Mouse (Mus musculus): ENCODE data around the gene Slc38a10.

Gene Slc38a10

GRCm38 (mm10) chr11:120101036-120101435, 50.1 kb downstream of the Slc38a10 start:
- peak; percentile 47 for DNase-seq (ENCODE audit: low spot score in 2 of 2)

DNA sequence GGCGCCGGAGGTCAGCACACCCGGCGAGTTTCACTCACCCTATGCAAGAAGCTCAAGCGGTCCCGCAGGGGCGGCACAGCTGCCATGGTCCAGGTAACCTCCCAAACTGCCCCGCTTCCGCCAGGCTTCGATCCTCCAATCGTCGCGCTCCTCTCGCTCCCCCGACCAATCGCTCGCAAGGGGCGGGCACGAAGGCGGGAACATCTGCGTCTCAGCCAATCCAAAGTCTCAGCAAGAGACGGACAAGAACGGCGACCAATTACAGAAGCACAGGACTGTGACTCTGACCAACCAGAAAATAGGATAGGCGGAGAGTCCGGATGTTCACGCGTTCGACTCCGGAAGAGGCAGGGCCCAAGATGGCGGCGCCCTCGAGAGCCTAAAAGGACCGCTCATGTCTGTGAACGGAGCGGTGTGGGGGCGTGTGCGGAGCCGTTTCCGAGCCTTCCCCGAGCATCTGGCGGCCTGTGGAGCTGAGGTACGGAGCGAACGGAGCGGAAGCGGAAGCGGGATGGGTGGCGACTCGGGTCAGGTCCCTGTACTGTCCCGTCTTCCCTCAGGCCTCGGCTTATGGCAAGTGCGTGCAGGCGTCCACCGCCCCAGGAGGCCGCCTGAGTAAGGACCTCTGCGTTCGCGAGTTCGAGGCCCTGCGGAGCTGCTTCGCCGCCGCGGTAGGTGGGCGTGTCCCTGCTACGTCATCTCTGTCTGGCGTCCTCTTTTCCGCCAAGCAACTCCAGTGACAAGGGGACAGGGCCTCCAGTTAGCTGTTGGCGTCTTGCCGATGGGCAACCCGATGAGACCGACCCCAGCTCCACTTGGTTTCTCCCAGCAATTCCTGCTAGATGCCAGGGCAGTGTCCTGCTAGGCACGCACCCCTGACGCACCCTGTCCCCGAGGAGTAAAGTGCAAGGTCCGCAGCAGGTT, 52.3 kb downstream of the Slc38a10 start, which contains the start of the genes Tepsin and Ndufaf8:
Gene Tepsin (minus strand): TSS at position 144 of the 924 bp plus-strand sequence.
Gene Ndufaf8 (plus strand): TSS at position 341 of the 924 bp plus-strand sequence.
- peak; percentile 99 to 100 for DNase-seq (ENCODE audit: low spot score in 2 of 2)

- no peak for DNase-seq (ENCODE audit: low spot score in 2 of 2)
These were observed 58.1 kb downstream of the Slc38a10 start for GRCm38 (mm10) chr11:120092817-120093591.

GRCm38 (mm10) chr11:120090661-120091060, 60.5 kb downstream of the Slc38a10 start:
- DNase-seq (ENCODE audit: low spot score in 2 of 2), result no peak

- DNase-seq (ENCODE audit: low spot score in 2 of 2), result peak; percentile 97
These were observed 64.4 kb downstream of the Slc38a10 start, which contains the start of gene Cep131 for GRCm38 (mm10) chr11:120086702-120087152. TSS of gene Cep131 (minus strand) at chr11:120086827.

DNA sequence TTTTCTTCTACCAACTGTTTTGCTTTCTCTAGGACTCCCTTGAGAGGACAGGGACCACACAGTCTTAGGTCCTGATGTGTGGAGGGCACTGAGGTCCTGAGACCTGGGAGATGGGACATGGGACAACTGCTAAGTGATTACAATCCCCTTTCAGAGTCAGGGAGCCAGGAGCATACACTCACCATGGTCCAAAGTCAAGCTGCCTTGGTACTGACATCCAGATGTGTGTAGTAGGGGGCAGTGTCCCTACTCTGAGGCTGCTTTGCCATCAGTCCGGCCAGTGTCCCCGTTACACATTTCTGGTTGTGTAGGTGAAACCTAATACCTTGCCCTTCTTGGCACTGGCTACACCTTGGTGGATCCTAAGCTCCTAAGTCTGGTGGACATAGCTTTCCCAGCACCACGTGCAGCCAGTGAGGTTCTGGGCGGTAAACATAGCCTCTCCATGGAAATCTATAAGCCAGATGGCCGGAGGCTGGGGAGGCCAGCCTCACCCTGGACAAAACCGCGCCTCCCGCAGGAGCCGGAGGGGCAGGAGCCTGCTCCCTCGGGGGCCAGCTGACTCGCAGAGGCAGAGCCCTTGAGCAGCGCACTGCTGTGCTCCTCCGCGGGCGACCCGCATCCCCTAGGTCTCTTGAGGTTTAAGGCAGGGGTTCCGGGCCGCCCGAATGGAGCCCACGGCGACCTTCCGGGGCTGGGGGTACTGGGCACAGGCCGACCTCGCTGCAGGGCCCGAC, 65.1 kb downstream of the Slc38a10 start:
- no peak for DNase-seq (ENCODE audit: low spot score in 2 of 2)

- DNase-seq (ENCODE audit: low spot score in 2 of 2), result no peak
These were observed 70.9 kb downstream of the Slc38a10 start for GRCm38 (mm10) chr11:120080282-120080681.

- no peak for DNase-seq (ENCODE audit: low spot score in 2 of 2)
These were observed 75.0 kb downstream of the Slc38a10 start for GRCm38 (mm10) chr11:120076191-120076590.

DNA sequence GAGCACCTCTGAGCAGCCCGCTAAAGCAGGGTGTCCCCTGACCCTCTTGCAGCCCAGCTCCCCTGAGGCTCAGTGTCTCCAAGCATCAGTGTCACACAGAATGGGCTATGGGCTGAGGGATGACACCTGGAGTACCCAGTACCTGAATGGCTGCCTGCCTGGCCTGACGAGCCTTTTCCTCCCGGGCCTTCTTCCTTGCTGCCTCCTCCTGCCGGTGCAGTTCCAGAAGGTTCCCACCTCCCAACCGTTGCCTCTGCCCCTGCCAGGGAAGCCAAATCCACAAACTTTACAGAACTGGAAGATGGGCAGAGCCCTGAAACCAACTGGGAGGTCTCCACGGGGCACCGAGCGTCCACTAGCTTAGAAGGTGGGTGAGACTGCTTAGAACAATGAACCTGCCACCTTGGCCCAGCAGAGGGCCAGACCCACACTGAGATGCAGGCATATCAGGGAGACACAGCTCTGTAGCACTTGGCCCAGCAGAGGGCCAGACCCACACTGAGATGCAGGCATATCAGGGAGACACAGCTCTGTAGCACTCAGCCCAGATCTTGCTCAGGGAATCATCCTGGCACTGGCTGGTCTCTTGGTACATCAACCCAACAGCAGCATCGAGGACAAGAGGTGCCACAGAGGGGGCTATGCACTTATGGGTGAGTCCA, 78.0 kb downstream of the Slc38a10 start:
- no peak for DNase-seq (ENCODE audit: low spot score in 2 of 2)

DNA sequence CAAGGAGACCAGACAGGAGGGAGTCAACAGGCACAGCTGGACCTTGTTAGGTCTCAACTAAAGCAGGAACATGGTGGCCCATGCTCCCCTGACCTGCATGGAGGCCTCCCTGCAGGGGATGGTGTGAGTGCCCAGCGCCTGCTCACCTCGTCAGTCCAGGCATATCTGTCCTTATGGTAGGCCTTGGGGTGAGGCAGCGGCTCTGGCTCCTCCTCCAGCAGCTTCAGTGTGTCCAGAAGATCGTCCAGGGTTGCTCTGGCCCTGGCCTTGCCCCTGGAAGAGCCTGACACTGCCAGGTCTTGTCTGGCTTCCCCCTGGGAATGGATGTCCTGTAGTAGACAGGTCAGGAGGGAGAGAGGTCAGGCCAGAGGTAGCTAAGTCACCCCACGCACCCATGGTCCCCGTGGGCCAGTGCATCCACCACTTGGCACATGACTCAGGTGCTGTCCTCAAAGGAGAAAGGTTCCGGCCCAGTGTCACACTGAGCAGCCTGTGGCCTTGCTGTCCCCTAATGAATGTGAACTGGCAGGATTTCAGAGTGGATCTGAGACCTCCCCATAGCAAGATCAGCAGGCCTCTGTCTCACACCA, 79.3 kb downstream of the Slc38a10 start:
- DNase-seq (ENCODE audit: low spot score in 2 of 2), result no peak

DNA sequence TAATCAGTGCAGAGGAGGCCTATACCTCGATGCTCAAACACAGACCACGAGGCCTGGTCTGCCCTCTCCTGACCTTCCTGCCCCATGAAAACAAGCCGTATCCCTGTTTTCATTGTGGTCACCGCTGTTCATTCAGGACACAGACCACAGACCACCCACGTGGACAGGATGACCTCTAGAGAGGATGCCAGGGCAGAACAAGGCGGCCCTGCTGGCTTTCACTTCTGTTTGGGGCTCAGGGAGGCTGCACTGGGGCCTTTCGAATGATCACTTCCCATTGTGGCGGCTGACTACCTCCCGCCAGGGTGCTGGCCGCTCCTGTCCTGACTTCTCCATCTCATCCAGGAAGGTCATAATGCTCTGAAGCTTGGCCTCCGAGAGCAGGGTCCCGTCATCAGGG, 80.1 kb downstream of the Slc38a10 start:
- no peak for DNase-seq (ENCODE audit: low spot score in 2 of 2)

GRCm38 (mm10) chr11:120070286-120070930, 80.7 kb downstream of the Slc38a10 start:
- DNase-seq (ENCODE audit: low spot score in 2 of 2), result no peak

GRCm38 (mm10) chr11:120069261-120069660, 81.9 kb downstream of the Slc38a10 start:
- DNase-seq (ENCODE audit: low spot score in 2 of 2), result no peak

GRCm38 (mm10) chr11:120067834-120068233, 83.3 kb downstream of the Slc38a10 start:
- DNase-seq (ENCODE audit: low spot score in 2 of 2), result no peak

DNA sequence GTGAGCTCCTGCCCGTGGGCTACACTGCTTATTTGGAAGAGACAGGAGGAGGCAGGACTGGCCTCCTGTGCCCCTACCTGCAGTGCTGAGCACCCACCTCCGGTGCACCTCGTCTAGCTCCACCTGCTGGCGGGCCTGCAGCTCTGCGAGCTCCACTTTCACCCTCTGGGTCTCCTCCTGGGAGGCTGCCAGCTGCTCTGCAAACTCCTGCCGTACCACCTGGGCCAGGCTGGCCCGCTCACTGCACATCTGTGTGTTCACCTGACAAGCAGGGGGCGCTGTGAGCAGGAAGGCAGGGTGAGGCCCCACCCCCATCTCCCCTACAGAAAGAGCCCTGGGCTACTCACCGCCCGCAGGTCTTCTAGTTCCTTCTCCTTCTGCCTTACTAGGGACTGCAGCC, 85.9 kb downstream of the Slc38a10 start:
- peak in 1 of 2 experiments; percentile 32 for DNase-seq (ENCODE audit: low spot score in 2 of 2)

GRCm38 (mm10) chr11:120064668-120065040, 86.5 kb downstream of the Slc38a10 start:
- DNase-seq (ENCODE audit: low spot score in 2 of 2), result no peak

- DNase-seq (ENCODE audit: low spot score in 2 of 2), result no peak
These were observed 87.0 kb downstream of the Slc38a10 start for GRCm38 (mm10) chr11:120064006-120064667.

- DNase-seq (ENCODE audit: low spot score in 2 of 2), result no peak
These were observed 87.8 kb downstream of the Slc38a10 start for GRCm38 (mm10) chr11:120063326-120063725.

- DNase-seq (ENCODE audit: low spot score in 2 of 2), result no peak
These were observed 90.5 kb downstream of the Slc38a10 start for GRCm38 (mm10) chr11:120060634-120061033.
